Mouse (Mus musculus) liver, embryonic 12.5 days (tissue): ENCODE measurements around the gene Olfr346. TPM values are rescaled to one million over a fixed set of nuclear protein-coding genes. Genes with fewer than 3 reads are reported as not detected.

ENCODE experiments used
- ATAC-seq: fragments of 200-750 bp; cut with Nextera tagmentation; 2 replicates; pipeline ENCODE4 v1.8.0; 2017; ENCODE audit warnings: moderate number of reproducible peaks, mild to moderate bottlenecking, moderate library complexity
- H3K27ac ChIP-seq: fragments of 300-500 bp; sonication (generic); 2 replicates; pipeline ENCODE4 v1.5.1; 2016; ENCODE audit warnings: mild to moderate bottlenecking
- H3K27me3 ChIP-seq: fragments of 300-500 bp; sonication (generic); replicated peaks from 2 replicates; pipeline ENCODE4 v1.6.1; 2016; ENCODE audit warnings: mild to moderate bottlenecking, moderate library complexity
- H3K36me3 ChIP-seq: fragments of 300-500 bp; sonication (generic); 2 replicates; pipeline ENCODE4 v1.6.1; 2016; ENCODE audit warnings: mild to moderate bottlenecking, moderate library complexity
- H3K4me1 ChIP-seq: fragments of 300-500 bp; sonication (generic); 2 replicates; pipeline ENCODE4 v1.6.1; 2016
- H3K4me2 ChIP-seq: fragments of 300-500 bp; sonication (generic); 2 replicates; pipeline ENCODE4 v1.6.1; 2016; ENCODE audit warnings: mild to moderate bottlenecking, moderate library complexity
- H3K4me3 ChIP-seq: fragments of 300-500 bp; sonication (generic); 2 replicates; pipeline ENCODE4 v1.5.1; 2016; ENCODE audit warnings: mild to moderate bottlenecking, moderate library complexity
- H3K9ac ChIP-seq: fragments of 300-500 bp; sonication (generic); 2 replicates; pipeline ENCODE4 v1.6.1; 2016; ENCODE audit warnings: mild to moderate bottlenecking, moderate library complexity
- H3K9me3 ChIP-seq: fragments of 300-500 bp; sonication (generic); replicated peaks from 2 replicates; pipeline ENCODE4 v1.6.1; 2016; ENCODE audit warnings: mild to moderate bottlenecking, moderate library complexity
- WGBS: fragments of 180-500 bp; shearing (Covaris S2); methylation state at CpG from one replicate; pipeline ENCODE4 v1.1.7; 2016; ENCODE audit not compliant: insufficient replicate concordance; 5-methylcytosine and 5-hydroxymethylcytosine counted together
- polyA plus RNA-seq: library from polyadenylated mRNA; unstranded; fragments of >200 nt; fragmentation: Nextera tagmentation; extraction: Ambion mirVana; gene quantifications from 2 replicates; pipeline ENCODE4 v1.2.1, GENCODE M21; 2016

Olfr346 gene
- polyA plus RNA-seq: not detected in 2 replicates

GRCm38 (mm10) chr2:36685488-36685887 lies at the start of gene Olfr346:
TSS of gene Olfr346 (plus strand) at chr2:36685788.
- Histone ChIP-seq H3K4me1 (no peaks in the 10 kb centered on the region), H3K9ac (no peak within 1 kb of the TSS), H3K4me2 (no peak within 1 kb of the TSS), H3K4me3 (no peak within 1 kb of the TSS), H3K36me3 (no peaks in the 10 kb centered on the region), H3K27me3 (no peaks in the 10 kb centered on the region), H3K9me3 (0 out of 2 replicates have a peak, but pooled peaks cover 5% of the 10 kb centered on the region), H3K27ac (no peak within 1 kb of the TSS)
- 59% methylated on average over 1 of the region's 1 CpGs for WGBS
- no peak for ATAC-seq

GRCm38 (mm10) chr2:36639741-36640140 lies 45.8 kb upstream of the Olfr346 start, which contains the start of gene Olfr345:
TSS of gene Olfr345 (plus strand) at chr2:36640041.
- Histone ChIP-seq H3K27ac (no peak within 1 kb of the TSS), H3K36me3 (no peaks in the 10 kb centered on the region), H3K9me3 (peaks cover 10% of the 10 kb centered on the region; the same call in 1 of the 2 replicates), H3K4me1 (no peaks in the 10 kb centered on the region), H3K4me3 (no peak within 1 kb of the TSS), H3K9ac (no peak within 1 kb of the TSS), H3K27me3 (no peaks in the 10 kb centered on the region), H3K4me2 (no peak within 1 kb of the TSS)
- 55% methylated on average over 1 of the region's 1 CpGs for WGBS
- no peak for ATAC-seq

GRCm38 (mm10) chr2:36731602-36732001 lies 46.0 kb downstream of the Olfr346 start, which contains the start of gene Olfr347:
TSS of gene Olfr347 (plus strand) at chr2:36731902.
- Histone ChIP-seq H3K27ac (no peak within 1 kb of the TSS), H3K4me2 (no peak within 1 kb of the TSS)
- ATAC-seq: no peak

GRCm38 (mm10) chr2:36736226-36736625 lies 50.6 kb downstream of the Olfr346 start:
- Histone ChIP-seq H3K27ac (no peak overlapping the region), H3K9me3 (0 out of 2 replicates have a peak, but pooled peaks cover 3% of the 10 kb centered on the region)

More at GRCm38 (mm10) chr2:36731602-36732001, 46.0 kb downstream of the Olfr346 start, which contains the start of gene Olfr347:
- H3K9ac ChIP-seq: no peak within 1 kb of the TSS
- no peaks in the 10 kb centered on the region for H3K27me3 ChIP-seq
- no peak within 1 kb of the TSS for H3K4me3 ChIP-seq
- no peaks in the 10 kb centered on the region for H3K36me3 ChIP-seq
- H3K4me1 ChIP-seq: no peaks in the 10 kb centered on the region
- 0 out of 2 replicates have a peak, but pooled peaks cover 4% of the 10 kb centered on the region for H3K9me3 ChIP-seq

More at GRCm38 (mm10) chr2:36736226-36736625, 50.6 kb downstream of the Olfr346 start:
- Histone ChIP-seq H3K36me3 (no peaks in the 10 kb centered on the region), H3K9ac (no peak overlapping the region), H3K4me2 (no peak overlapping the region), H3K4me1 (no peaks in the 10 kb centered on the region), H3K27me3 (no peaks in the 10 kb centered on the region), H3K4me3 (no peak overlapping the region)
- ATAC-seq: no peak
- 36% methylated on average over 3 of the region's 3 CpGs for WGBS

Other genes with a start within 250 kb of the Olfr346 start
- not detected in 2 replicates for gene Olfr340, start 233.2 kb upstream of the Olfr346 start, polyA plus RNA-seq
- gene Olfr341, start 203.3 kb upstream of the Olfr346 start, polyA plus RNA-seq: not detected in 2 replicates
- not detected in 2 replicates for gene Olfr342, start 160.8 kb upstream of the Olfr346 start, polyA plus RNA-seq
- gene Olfr344, start 119.1 kb upstream of the Olfr346 start, polyA plus RNA-seq: not detected in 2 replicates
- gene Olfr345, start 45.7 kb upstream of the Olfr346 start, polyA plus RNA-seq: not detected in 2 replicates
- gene Olfr347, start 46.1 kb downstream of the Olfr346 start, polyA plus RNA-seq: not detected in 2 replicates
- not detected in 2 replicates for gene Olfr348, start 98.5 kb downstream of the Olfr346 start, polyA plus RNA-seq
- not detected in 2 replicates for gene Olfr50, start 104.8 kb downstream of the Olfr346 start, polyA plus RNA-seq
- not detected in 2 replicates for gene Olfr3, start 131.2 kb downstream of the Olfr346 start, polyA plus RNA-seq
- not detected in 2 replicates for gene Olfr350, start 160.5 kb downstream of the Olfr346 start, polyA plus RNA-seq
- not detected in 2 replicates for gene Olfr351, start 176.9 kb downstream of the Olfr346 start, polyA plus RNA-seq
- not detected in 2 replicates for gene Olfr352, start 182.7 kb downstream of the Olfr346 start, polyA plus RNA-seq
- not detected in 2 replicates for gene Olfr353, start 207.1 kb downstream of the Olfr346 start, polyA plus RNA-seq
- gene Olfr354, start 219.9 kb downstream of the Olfr346 start, polyA plus RNA-seq: not detected in 2 replicates
- not detected in 2 replicates for gene Olfr355, start 243.1 kb downstream of the Olfr346 start, polyA plus RNA-seq